In the genomic region with DNA sequence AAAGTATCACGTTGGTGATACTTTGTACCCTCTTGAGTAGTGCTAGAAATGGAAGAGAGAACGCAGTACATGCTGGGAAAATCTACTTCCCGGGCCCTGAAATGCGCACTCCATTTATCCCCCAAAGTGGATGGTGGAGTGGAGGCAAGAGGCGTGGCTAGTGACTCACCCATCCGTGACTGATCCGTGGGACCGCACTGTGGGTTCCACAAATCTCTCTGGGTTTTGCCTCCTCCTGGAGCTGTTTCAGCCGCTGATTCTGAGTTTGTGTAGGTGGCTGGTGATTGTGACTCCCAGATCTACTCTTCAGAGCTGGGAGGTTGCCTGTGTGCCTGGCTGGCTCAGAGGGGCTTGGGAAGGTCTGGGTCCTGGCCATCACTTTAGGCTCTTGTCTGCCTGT, we compare ENCODE assay signal across 17 mouse cellular contexts. TPM values are rescaled to one million over a fixed set of nuclear protein-coding genes. Genes with fewer than 3 reads are reported as not detected.
DNase-seq lines count a peak whose midpoint lies in the region; ATAC-seq and TF ChIP-seq lines count a peak whose summit lies in the region.
"Had no signal": no experiment of that assay in that cellular context is flagged by ENCODE, and none has a peak within 500 bp of the region (broad histone marks: within the 10 kb centered on the region; RNA-seq: fewer than 3 reads in every experiment).

No protein-coding gene starts in this region.

- no peak for TF ChIP-seq CTCF in left cerebral cortex, adult 2 months (IDR thresholded peaks at IDR 0.05)

- no peak for ATAC-seq in embryonic facial prominence, embryonic 14.5 days (ENCODE audit: low read depth)
- ATAC-seq: forebrain, embryonic 16.5 days; intestine, embryonic 15.5 days; midbrain, embryonic 13.5 days had no signal

- H3K27ac ChIP-seq in embryonic facial prominence, embryonic 14.5 days (replicated peaks; ENCODE audit: low read depth, low read length): no peak overlapping the region
- H3K27ac ChIP-seq in left cerebral cortex, adult 2 months: no peak overlapping the region
- H3K27ac ChIP-seq: embryonic facial prominence, embryonic 12.5 days; intestine, embryonic 15.5 days; midbrain, embryonic 13.5 days; neural tube, embryonic 13.5 days had no signal

- intact Hi-C loops in left cerebral cortex, postnatal 4 days (cut with DNase I): no loop called here
- intact Hi-C loops in left cerebral cortex, adult 2 months (cut with DNase I): no loop called here
- intact Hi-C loops in heart, postnatal 36 days (cut with DNase I): no loop called here

- H3K9me3 ChIP-seq in embryonic facial prominence, embryonic 14.5 days (ENCODE audit: control insufficient read depth, low read length): no peaks in the 10 kb centered on the region
- H3K9me3 ChIP-seq: embryonic facial prominence, embryonic 12.5 days; intestine, embryonic 15.5 days; midbrain, embryonic 13.5 days; neural tube, embryonic 13.5 days had no signal

- H3K27me3 ChIP-seq in embryonic facial prominence, embryonic 14.5 days (replicated peaks; ENCODE audit: control insufficient read depth, insufficient read depth, low read length): no peaks in the 10 kb centered on the region
- H3K27me3 ChIP-seq: embryonic facial prominence, embryonic 12.5 days; intestine, embryonic 15.5 days; midbrain, embryonic 13.5 days; neural tube, embryonic 13.5 days had no signal

- H3K36me3 ChIP-seq in embryonic facial prominence, embryonic 14.5 days (ENCODE audit: control insufficient read depth, insufficient read depth, low read length): peaks cover 14% of the 10 kb centered on the region

- H3K4me1 ChIP-seq in embryonic facial prominence, embryonic 14.5 days (ENCODE audit: control insufficient read depth, insufficient read depth, low read length): peaks cover 37% of the 10 kb centered on the region

- H3K4me2 ChIP-seq in embryonic facial prominence, embryonic 14.5 days (ENCODE audit: low read depth, low read length): no peak overlapping the region
- H3K4me2 ChIP-seq: embryonic facial prominence, embryonic 12.5 days; intestine, embryonic 15.5 days; liver, embryonic 11.5 days; midbrain, embryonic 13.5 days; neural tube, embryonic 13.5 days had no signal

- H3K4me3 ChIP-seq in embryonic facial prominence, embryonic 14.5 days (ENCODE audit: low read depth, low read length): no peak overlapping the region
- no peak overlapping the region for H3K4me3 ChIP-seq in left cerebral cortex, adult 2 months
- H3K4me3 ChIP-seq: embryonic facial prominence, embryonic 12.5 days; intestine, embryonic 15.5 days; midbrain, embryonic 13.5 days; neural tube, embryonic 13.5 days had no signal

- no peak overlapping the region for H3K9ac ChIP-seq in embryonic facial prominence, embryonic 14.5 days (ENCODE audit: low read depth, low read length)
- H3K9ac ChIP-seq: embryonic facial prominence, embryonic 12.5 days; intestine, embryonic 15.5 days; midbrain, embryonic 13.5 days; neural tube, embryonic 13.5 days had no signal

- peak; percentile 76 to 78 for DNase-seq in left cerebral cortex, adult 18-20 months (ENCODE audit: low spot score in 2 of 2)
- no peak for DNase-seq in left cerebral cortex, postnatal 4 days
- peak; percentile 28 for DNase-seq in embryonic facial prominence, embryonic 14.5 days (ENCODE audit: low spot score)
- peak; percentile 68 to 70 for DNase-seq in left cerebral cortex, adult 2 months (ENCODE audit: extremely low spot score in 1 of 2, low spot score in 2 of 2)
- DNase-seq in right cerebral cortex, postnatal 36 days (ENCODE audit: low spot score in 2 of 2): peak; percentile 57 to 82
- no peak for DNase-seq in heart, postnatal 36 days
- no peak for DNase-seq in cerebellum, postnatal 10 days
- DNase-seq: cerebellum, postnatal 25 days; heart, adult 18-20 months; heart, postnatal 4 days; thymus, postnatal 4 days had no signal

- 78% methylated on average over 9 of the region's 9 CpGs for WGBS in embryonic facial prominence, embryonic 14.5 days

RNA-seq across cellular contexts. Expression of a gene that starts 32.2 kb away (rescaled TPM):
- 100 to 1,000 TPM; 299 to 317 TPM for total RNA-seq in left cerebral cortex, adult 18-20 months (2021)
- 100 to 1,000 TPM; 351 to 377 TPM for total RNA-seq in left cerebral cortex, postnatal 4 days (2021)
- 27.0 and 27.7 TPM in 2 replicates for polyA plus RNA-seq in embryonic facial prominence, embryonic 14.5 days (2014; fragmentation: Nextera tagmentation; extraction: Ambion mirVana)
- 100 to 1,000 TPM; 339 to 342 TPM for total RNA-seq in left cerebral cortex, adult 2 months (2021)
- total RNA-seq in heart, postnatal 36 days (2021): 10 to 100 TPM; 20.3 to 25.1 TPM

Comparison
In these comparisons a context has a peak if more than half of its experiments do, and no peak if none do; other contexts are left out.
1. DNase-seq: peak in left cerebral cortex, adult 18-20 months (2 of 2), embryonic facial prominence, embryonic 14.5 days (single experiment), left cerebral cortex, adult 2 months (2 of 2) and right cerebral cortex, postnatal 36 days (2 of 2); none in left cerebral cortex, postnatal 4 days (single experiment), heart, postnatal 36 days (0 of 2) and cerebellum, postnatal 10 days (0 of 2).
2. RNA of a gene that starts 32.2 kb away (total RNA-seq): 351 to 377 TPM in left cerebral cortex, postnatal 4 days, 339 to 342 TPM in left cerebral cortex, adult 2 months and 299 to 317 TPM in left cerebral cortex, adult 18-20 months; 20.3 to 25.1 TPM in heart, postnatal 36 days; every median in the first group is over 10 times any median in the second.